Mouse (Mus musculus) gastrocnemius, postnatal 25 days (tissue): Measurements from ENCODE around the gene Ccnd1. TPM values are rescaled to one million over a fixed set of nuclear protein-coding genes. Genes with fewer than 3 reads are reported as not detected.

ENCODE experiments used
- DNase-seq: peaks from one replicate; pipeline ENCODE4 v3.0.0; 2022
- long read RNA-seq, 2 experiments: library from polyadenylated mRNA; stranded (forward); transcript quantifications; one replicate each; pipeline ENCODE4 v2.0.0; 2021
- total RNA-seq, 2 experiments: library from RNA; stranded (reverse); gene quantifications; 1 replicate in 1 of 2; 2 replicates in 1 of 2; pipeline ENCODE4 v1.2.3; 2021

Gene Ccnd1
- 10 to 100 TPM; 11.4 to 14.1 TPM for total RNA-seq
- long read RNA-seq, experiment 1, partial matches to known transcripts = 0 of 4 reads
- long read RNA-seq, experiment 1, other reads (novel, unspliced or antisense) = 4 of 4 reads
- long read RNA-seq, experiment 2, partial matches to known transcripts = 0 of 4 reads
- long read RNA-seq, experiment 2, other reads (novel, unspliced or antisense) = 3 of 4 reads

GRCm38 (mm10) chr7:144939344-144940002 lies at the start of gene Ccnd1:
Gene Ccnd1 (minus strand): TSS chr7:144939925.
- peak; percentile 46 for DNase-seq

GRCm38 (mm10) chr7:144988856-144989255 lies 49.1 kb upstream of the Ccnd1 start:
- DNase-seq = no peak

DNA sequence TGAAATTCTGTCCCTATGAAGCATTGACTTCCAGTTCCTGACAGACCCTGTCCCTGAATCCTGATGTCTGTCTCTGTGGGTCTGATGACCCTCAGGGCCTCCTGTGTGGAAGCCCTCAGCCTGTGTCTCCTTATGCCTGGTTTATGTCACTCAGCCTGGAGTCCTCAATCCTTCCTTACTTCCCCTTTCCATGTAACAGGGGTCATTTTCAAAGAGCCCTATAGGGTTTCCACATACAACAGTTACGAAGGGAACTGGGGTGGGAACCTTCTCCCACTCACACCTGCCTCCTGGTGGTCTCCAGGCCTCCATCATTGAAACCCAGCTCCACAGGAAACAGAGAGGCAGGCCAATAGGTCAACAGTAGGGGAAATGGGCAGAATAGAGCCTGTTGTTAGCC lies 45.4 kb upstream of the Ccnd1 start:
- DNase-seq = no peak

DNA sequence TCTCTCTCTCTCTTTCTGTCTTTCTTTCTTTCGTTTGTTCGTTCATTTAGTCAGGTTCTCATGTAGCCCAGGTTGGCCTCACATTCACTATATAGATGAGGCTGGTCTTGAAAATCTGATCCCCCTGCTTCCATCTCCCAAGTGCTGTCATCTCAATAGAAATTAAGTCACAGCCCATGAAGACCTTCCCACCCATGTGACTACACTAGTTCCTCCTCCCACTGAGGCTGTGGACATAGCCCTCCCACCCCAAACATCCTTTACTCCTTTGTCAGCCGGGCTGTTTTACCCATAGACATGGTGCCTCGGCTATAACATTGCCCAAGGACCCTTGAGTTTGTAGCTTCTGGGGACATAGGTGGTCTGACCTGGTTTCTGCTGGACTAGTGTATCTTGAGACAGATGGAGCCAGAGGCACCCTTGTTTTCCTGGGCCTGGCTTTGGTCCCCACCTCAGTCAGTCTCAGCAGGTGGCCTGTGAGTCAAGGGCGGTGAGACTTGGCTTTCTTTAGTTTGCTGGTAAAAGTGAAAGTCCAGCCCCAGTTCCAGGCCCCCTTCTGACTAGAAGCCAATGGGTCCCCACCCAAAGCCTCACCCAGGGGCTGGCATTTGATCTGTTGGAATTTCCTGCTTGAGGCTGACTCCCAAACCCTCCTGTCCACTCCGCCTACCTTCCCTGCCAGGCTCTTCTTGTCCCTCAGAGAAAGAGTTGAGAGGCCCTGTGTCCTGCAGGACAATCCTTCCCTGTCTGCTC lies 42.8 kb upstream of the Ccnd1 start:
- DNase-seq = no peak

DNA sequence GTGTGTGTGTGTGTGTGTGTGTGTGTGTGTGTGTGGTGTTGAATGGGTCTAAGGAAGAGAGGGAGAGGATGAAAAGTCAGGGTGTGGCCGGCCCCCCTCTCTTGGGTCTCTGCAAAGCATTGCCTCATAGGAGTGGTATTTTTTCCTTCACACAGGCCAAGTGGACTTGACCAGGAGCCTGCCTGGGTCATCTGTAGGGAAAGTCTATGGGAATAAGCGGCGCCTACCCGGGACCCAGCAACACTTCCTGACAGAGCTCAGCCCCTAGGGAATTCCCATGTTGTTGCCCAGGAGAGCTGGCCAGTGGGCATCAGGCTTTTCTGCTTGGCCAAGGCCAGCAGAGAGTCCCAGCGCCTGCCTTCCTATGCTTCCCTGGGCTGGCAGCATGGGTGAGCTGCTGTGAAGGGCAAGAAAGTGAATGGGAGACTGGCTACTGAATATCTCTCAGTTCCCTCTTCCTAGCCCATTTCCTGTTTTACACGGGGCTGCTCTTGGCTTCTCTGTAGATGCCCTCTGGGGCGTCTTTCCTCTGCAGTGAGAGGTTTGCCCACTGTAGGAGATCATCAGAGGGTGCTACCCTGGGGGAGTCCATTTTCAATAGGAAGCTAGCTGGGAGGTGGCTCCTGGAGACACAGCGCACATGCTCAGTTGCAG lies 41.8 kb upstream of the Ccnd1 start:
- DNase-seq = no peak

DNA sequence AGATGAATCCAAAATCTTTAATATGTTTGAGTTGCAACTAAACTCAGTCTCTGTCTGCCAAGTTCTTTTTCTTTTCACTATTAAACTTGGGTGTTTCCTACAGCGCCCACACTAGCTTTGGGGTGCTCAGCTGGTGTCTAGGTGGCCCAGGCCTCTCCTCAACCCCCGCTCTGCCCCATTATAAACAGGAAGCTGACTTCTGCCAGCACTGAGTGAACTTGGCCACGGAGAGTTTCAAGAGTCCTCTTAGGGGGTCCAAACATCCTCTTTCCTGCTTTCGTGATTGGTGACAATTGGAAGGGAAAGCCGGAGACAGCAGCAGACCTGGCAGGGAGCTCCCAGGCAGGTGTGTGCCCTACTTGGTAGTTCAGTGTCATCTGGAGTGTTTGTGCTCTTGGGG lies 40.1 kb upstream of the Ccnd1 start:
- DNase-seq = no peak

GRCm38 (mm10) chr7:144977121-144977520 lies 37.4 kb upstream of the Ccnd1 start:
- no peak for DNase-seq

- peak; percentile 29 for DNase-seq
These were observed 33.7 kb upstream of the Ccnd1 start for GRCm38 (mm10) chr7:144973461-144973860.

DNA sequence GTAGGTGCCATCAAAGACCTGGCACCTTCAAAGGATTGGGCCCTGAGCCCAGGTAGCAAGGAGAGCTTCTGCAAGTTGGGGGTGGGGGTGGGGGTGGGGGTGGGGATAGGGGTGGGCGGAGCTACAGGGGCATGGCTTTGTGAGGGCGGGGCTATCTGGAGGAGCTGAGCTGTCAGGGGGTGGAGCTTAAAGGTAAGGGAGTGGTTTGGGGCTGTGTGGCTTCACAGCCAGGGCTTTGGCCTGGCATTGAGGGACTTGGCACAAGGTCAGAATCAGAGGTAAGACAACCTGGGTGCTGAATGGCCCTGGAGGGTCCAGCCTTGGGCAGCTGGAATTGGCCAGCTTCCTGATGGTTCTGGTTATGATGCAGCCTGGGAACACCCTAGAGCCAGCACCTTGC lies 32.0 kb upstream of the Ccnd1 start:
- no peak for DNase-seq

DNA sequence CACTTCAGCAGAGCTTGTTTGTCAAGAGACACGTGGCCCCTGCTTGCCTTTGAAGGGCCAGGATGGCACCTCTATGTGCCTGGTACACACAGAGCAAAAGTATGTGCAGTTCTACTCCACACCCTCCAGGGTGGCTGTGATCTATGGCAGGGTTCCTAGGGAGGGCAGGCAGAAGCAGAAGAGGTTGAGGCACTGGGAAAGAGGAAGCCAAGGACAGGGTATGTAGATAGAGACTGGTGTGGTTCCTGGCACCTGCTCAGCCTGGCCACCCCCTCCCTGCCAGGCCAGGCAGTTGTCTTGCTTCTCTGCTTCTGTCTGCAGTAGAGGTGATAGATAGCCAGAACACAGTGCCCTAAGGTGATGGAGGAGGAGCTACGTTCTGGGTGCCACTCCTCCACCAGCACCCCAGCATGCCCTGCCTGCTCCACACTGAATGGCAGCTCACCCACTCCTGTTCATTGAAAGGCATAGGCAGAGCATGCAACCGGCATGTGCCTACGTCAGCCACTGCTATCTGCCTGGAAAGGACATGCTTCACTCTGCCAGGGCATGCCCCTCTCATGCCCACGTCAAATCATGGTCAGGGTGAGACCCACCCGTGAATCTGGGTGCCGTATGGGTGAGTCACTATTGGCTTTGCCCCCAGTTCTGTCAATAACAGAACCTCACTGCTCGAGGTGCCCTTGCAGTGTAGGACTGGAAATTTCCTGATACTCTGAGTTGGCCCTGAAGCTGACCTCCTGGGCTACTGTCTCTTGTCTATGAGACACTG lies 31.5 kb upstream of the Ccnd1 start:
- no peak for DNase-seq

DNA sequence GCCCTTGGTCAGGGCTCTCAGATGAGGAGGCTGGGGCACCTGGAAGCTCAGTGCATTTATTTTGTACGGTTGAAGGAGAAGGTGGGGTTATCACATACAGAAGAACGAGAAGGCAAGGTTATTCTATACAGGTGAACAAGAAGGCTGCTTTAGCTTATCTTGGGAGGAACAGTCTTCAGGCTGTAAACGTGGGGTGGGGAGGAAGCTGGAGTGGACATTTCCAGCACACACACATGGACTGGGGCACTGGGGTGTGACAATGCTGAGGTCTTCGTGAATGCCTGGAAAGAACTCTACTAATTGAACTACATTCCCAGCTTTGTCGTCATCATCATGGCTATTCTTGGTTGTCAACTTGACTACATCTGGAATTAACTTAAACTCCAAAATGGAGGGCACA lies 26.2 kb upstream of the Ccnd1 start:
- no peak for DNase-seq

DNA sequence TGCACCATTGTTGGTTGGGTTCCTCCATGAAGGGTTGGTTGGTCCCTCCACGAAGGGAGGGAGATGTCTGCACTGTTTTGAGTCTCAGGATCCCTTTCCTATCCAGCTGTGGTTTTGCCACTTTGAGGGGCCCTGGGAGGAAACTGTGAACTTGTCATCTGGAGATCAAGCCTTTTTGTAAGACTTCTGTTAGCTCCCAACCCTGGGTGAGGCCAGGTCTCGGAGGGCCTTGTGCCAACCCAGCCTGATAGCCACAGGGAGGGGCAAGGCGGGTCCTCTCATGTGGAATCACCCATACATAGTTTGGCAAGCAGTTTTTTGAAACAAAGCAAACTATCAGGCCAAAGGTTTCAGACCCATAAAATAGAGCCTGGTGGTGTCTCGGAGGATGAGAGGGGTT lies 24.6 kb upstream of the Ccnd1 start:
- no peak for DNase-seq

GRCm38 (mm10) chr7:144963911-144964310 lies 24.2 kb upstream of the Ccnd1 start:
- no peak for DNase-seq

DNA sequence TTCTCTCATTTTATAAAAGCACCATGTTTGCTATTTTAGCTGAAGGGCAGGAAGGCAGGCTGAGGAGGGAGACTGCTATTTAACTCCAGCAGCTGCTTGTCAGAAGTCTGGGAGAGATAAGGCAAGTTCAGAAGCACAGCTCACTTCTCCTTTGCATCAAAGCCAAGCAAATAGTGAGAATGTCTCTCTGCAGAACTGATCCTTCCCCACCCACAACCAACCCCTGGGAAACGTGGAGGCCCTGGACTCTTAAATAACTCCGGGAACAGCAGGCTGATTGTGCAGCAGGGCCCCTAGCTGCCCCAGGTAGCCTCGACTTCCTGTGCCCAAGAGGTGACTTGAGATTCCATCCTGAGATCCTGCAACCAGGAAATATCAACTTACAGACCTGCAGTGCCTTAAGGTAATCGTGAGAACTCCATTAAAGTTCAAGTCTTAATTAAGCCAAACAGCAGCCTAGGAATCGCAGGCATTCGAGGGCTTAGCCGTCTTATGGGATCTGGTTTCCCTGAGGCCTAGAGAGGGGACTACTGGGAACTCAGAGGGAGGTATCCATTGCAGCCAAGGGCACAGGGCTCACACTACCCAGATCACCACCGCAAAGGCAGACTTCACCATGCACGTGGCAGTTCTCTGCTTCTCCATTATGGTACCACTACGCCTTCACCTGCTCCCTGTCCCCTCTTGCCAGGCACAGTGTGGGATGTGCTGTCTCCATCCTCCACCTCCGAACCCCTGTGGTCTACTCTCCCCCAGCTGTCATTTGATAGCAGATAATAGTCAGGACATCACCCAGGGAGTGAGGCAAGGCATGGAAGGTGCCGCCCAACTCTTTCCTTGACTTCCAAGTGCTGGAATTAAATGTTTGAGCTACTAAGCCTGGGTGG lies 19.0 kb upstream of the Ccnd1 start:
- DNase-seq = no peak

DNA sequence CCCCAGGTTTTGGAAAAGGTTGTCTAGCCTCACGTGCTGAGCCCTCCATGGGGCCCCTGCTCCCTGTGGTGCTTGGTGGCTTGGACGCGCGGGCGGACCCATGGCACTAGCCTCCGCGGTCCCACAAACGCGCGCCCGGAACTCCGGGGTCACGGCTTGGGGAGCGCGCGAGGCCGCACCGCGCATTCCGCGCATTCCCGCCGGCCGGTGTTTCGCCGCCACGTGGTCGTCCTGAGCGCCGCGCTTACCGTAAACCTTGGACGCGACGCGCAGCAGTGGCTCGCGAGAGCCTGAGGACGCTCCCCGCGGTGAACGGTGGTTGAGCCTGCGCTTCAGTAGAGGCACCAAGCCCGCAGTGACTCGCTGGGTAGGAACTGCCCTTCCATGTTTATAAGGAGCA lies 3.5 kb upstream of the Ccnd1 start:
- DNase-seq = peak; percentile 67

DNA sequence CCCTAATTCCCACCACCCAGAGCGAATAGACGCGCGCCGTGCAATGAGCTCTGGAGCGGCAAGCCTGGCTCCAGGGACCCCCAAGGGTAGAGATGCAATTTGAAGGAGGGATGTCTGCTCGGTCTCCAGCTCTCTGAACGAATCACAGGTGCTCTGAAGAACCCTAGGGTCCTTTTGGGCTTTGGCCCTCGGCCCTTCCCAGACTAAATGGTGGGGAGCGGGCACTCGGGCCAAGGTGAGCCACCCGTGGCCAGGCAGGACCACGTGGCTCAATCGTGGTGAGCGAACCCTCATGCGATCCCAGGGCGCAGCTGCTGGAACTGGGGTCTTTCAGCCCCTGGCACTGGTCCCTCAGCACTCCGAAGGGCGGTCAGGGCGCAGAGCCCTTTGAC lies 3.0 kb upstream of the Ccnd1 start:
- no peak for DNase-seq

GRCm38 (mm10) chr7:144942071-144942743 lies 2.5 kb upstream of the Ccnd1 start:
- DNase-seq = no peak

DNA sequence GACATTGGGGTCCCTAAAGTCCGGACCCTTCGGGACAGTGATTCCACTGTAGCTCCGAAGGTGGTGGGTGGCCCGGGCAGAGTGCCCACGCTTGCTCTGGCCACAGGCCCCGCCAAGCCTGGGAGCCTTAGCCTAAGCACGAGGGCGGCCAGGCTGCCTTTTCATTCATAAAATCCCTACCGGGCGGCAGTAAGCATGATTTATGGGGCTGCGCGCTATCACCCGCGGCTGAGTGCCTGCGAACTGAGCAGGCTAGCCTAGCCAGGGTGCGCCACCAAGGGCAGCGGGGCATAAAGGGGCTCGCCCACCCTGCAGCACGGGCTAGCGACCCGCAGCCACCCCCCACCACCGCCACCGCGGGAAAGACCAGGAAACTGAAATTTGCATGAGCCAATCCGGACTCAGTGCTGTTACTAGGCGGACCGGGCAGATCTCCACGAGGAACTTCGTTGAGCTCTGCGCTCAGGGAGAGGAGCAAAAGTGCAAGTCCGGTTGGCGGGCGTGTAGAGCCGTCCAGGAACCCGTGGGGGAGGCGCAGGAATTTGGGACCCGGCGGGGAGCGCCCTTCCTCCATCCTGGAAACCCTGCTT lies 1.6 kb upstream of the Ccnd1 start:
- DNase-seq = peak; percentile 84

DNA sequence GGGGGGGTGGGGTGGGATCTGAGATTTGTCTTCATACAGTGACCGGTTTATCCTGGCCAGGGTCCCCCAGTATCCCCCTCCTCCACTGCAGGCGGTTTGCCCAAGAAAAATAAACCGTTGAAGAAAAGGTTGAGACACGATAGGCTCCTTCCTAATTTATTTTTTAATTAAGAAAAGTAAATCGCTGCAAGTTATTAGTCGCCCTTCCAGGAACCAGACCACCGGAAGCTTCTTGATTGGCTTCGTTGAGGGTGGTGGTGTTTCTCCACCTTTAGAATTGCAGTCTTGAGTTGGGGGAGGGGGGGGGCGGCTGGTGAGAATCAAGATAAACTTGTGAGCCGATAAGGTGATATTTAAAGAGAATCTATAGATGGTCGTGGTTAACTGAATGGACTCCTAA lies 860 bp upstream of the Ccnd1 start:
- no peak for DNase-seq

DNA sequence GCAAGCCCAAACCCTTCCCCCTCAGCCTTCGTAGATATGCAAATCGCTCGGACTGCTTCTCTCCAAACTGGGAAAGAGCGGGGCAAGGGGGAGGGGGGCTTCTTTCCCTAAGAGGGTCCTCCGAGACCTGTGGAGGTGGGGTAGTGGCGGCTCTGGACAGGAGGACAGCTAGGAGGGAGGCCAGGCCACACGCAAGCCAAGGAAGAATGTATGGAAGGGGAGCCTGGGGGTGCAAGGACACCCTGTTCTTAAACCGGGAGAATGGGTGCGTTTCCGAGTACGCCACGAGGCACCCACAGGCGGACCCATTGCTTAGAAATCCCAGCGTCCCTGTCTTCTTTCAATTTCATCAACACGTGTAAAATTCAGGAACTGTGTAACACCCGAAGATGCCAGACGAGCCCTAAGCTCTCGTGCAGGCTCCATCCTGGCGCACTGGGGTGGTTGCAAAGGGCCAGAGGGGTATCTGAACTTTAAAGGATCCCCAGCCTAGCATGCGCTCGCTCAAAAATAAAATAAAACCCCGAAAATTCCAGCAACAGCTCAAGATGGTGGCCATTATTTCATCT lies 362 bp upstream of the Ccnd1 start:
- DNase-seq = no peak
